13 mouse cellular contexts compared by ENCODE assay signal in genomic region chr4:141541851-141542250, GRCm38 (mm10). TPM values are rescaled to one million over a fixed set of nuclear protein-coding genes. Genes with fewer than 3 reads are reported as not detected.
A peak's percentile ranks its signal among the peaks of the same experiment; 100 is the strongest.
DNase-seq lines count a peak whose midpoint lies in the region; ATAC-seq and TF ChIP-seq lines count a peak whose summit lies in the region.
"Had no signal": no experiment of that assay in that cellular context is flagged by ENCODE, and none has a peak within 500 bp of the region (broad histone marks: within the 10 kb centered on the region; RNA-seq: fewer than 3 reads in every experiment).

No protein-coding gene starts in this region.

- no peaks in the 10 kb centered on the region for H3K9me3 ChIP-seq in heart, postnatal 0 days (replicated peaks; ENCODE audit: control insufficient read depth, low read length)
- no peaks in the 10 kb centered on the region for H3K9me3 ChIP-seq in forebrain, embryonic 10.5 days
- H3K9me3 ChIP-seq: neural tube, embryonic 12.5 days had no signal

- WGBS in heart, postnatal 0 days = 43% methylated on average over 7 of the region's 7 CpGs
- WGBS in forebrain, embryonic 10.5 days = 25% methylated on average over 7 of the region's 7 CpGs

- H3K36me3 ChIP-seq in heart, postnatal 0 days (replicated peaks; ENCODE audit: control insufficient read depth, insufficient read depth, low read length) = no peaks in the 10 kb centered on the region
- no peaks in the 10 kb centered on the region for H3K36me3 ChIP-seq in forebrain, embryonic 10.5 days (replicated peaks)
- H3K36me3 ChIP-seq: neural tube, embryonic 12.5 days had no signal

- TF ChIP-seq EP300 in heart, postnatal 0 days (IDR thresholded peaks at IDR 0.05; ENCODE audit: low read depth) = no peak

- H3K4me1 ChIP-seq in heart, postnatal 0 days (ENCODE audit: control insufficient read depth, insufficient read depth) = peaks cover 8% of the 10 kb centered on the region; the same call in 1 of the 2 replicates
- peaks cover 51% of the 10 kb centered on the region for H3K4me1 ChIP-seq in forebrain, embryonic 10.5 days

- no peak for ATAC-seq in heart, postnatal 0 days (ENCODE audit: insufficient read depth, low read depth)
- no peak for ATAC-seq in megakaryocyte-erythroid progenitor cell, adult 5-6 weeks (replicated peaks; ENCODE audit: low FRiP score, low TSS enrichment, poor library complexity, severe bottlenecking)

- no peak overlapping the region for H3K4me3 ChIP-seq in heart, postnatal 0 days (ENCODE audit: low read depth, low read length)
- no peak overlapping the region for H3K4me3 ChIP-seq in forebrain, embryonic 10.5 days
- H3K4me3 ChIP-seq: left cerebral cortex, adult 2 months; neural tube, embryonic 12.5 days had no signal

- H3K9ac ChIP-seq in heart, postnatal 0 days (replicated peaks; ENCODE audit: low read depth, low read length) = no peak overlapping the region
- H3K9ac ChIP-seq: neural tube, embryonic 12.5 days had no signal

- peak overlapping the region; percentile 28; the same call in 1 of the 2 replicates for H3K4me2 ChIP-seq in heart, postnatal 0 days (ENCODE audit: low read depth, low read length)
- H3K4me2 ChIP-seq: heart, embryonic 11.5 days; neural tube, embryonic 12.5 days had no signal

- no peaks in the 10 kb centered on the region for H3K27me3 ChIP-seq in heart, postnatal 0 days (ENCODE audit: control insufficient read depth, insufficient read depth, low read length)
- no peaks in the 10 kb centered on the region for H3K27me3 ChIP-seq in forebrain, embryonic 10.5 days (ENCODE audit: poor library complexity, severe bottlenecking)
- H3K27me3 ChIP-seq: neural tube, embryonic 12.5 days had no signal

- TF ChIP-seq CTCF in heart, postnatal 0 days (IDR thresholded peaks at IDR 0.05; ENCODE audit: low read depth) = no peak

- peak overlapping the region; percentile 71 for H3K27ac ChIP-seq in heart, postnatal 0 days (ENCODE audit: low read depth)
- no peak overlapping the region for H3K27ac ChIP-seq in forebrain, embryonic 10.5 days
- H3K27ac ChIP-seq: left cerebral cortex, adult 2 months; neural tube, embryonic 12.5 days had no signal

- DNase-seq in heart, postnatal 0 days (ENCODE audit: low spot score) = no peak
- DNase-seq in heart, postnatal 4 days = no peak
- peak; percentile 62 for DNase-seq in forebrain, embryonic 10.5 days (ENCODE audit: extremely low spot score, low spot score)
- DNase-seq in kidney, adult 9 months = peak; percentile 57
- peak; percentile 29 for DNase-seq in neural tube, embryonic 10.5 days (ENCODE audit: extremely low spot score, low spot score)
- DNase-seq in urinary bladder, postnatal 4 days (ENCODE audit: low spot score in 2 of 2) = no peak
- no peak for DNase-seq in lung, postnatal 25 days (ENCODE audit: low spot score)
- DNase-seq: cerebellum, adult 2 months; lung, adult 2 months had no signal

RNA-seq across cellular contexts. Expression of gene Spen, which starts 3.5 kb away (rescaled TPM):
- 2.3 and 5.9 TPM in 2 replicates for total RNA-seq in heart, postnatal 0 days (2014; rRNA removed; ENCODE audit: low replicate concordance)
- polyA plus RNA-seq in heart, postnatal 0 days (2015; fragmentation: Nextera tagmentation; extraction: Ambion mirVana) = 4.3 and 4.9 TPM in 2 replicates
- total RNA-seq in heart, postnatal 4 days (2021) = 10 to 100 TPM; 33.7 to 34.9 TPM
- polyA plus RNA-seq in forebrain, embryonic 10.5 days (2016; fragmentation: Nextera tagmentation; extraction: Ambion mirVana) = 10.7 and 12.0 TPM in 2 replicates
- total RNA-seq in megakaryocyte-erythroid progenitor cell, adult 5-6 weeks (2014; fragmentation: Nextera tagmentation) = 64.2 and 81.5 TPM in 2 replicates
- total RNA-seq in megakaryocyte-erythroid progenitor cell, adult 5-6 weeks (2017) = 21.1 and 40.5 TPM in 2 replicates

Comparison
In these comparisons a context has a peak if more than half of its experiments do, and no peak if none do; other contexts are left out.
1. DNase-seq: peak in forebrain, embryonic 10.5 days (single experiment), kidney, adult 9 months (single experiment) and neural tube, embryonic 10.5 days (single experiment); none in heart, postnatal 0 days (single experiment), heart, postnatal 4 days (single experiment), urinary bladder, postnatal 4 days (0 of 2) and lung, postnatal 25 days (single experiment).